Mouse (Mus musculus) frontal cortex, postnatal 10 days (tissue): ENCODE measurements around the gene Dlg5.
A peak's percentile ranks its signal among the peaks of the same experiment; 100 is the strongest.

ENCODE experiments used
- DNase-seq, 2 experiments: peaks; one replicate each; pipeline ENCODE4 v3.0.0; 2022; ENCODE audit warnings: low spot score in 2 of 2, mixed read lengths in 1 of 2

Gene Dlg5

GRCm38 (mm10) chr14:24190131-24190530 lies 55.6 kb downstream of the Dlg5 start:
- no peak for DNase-seq

GRCm38 (mm10) chr14:24189598-24189997 lies 56.1 kb downstream of the Dlg5 start:
- DNase-seq, result no peak

GRCm38 (mm10) chr14:24185514-24185913 lies 60.2 kb downstream of the Dlg5 start:
- DNase-seq, result no peak

- no peak for DNase-seq
These were observed 62.8 kb downstream of the Dlg5 start for GRCm38 (mm10) chr14:24182955-24183354.

- DNase-seq, result peak; percentile 61 to 77
These were observed 63.8 kb downstream of the Dlg5 start for GRCm38 (mm10) chr14:24181811-24182506.

- DNase-seq, result no peak
These were observed 66.2 kb downstream of the Dlg5 start for GRCm38 (mm10) chr14:24179466-24179991.

- no peak for DNase-seq
These were observed 69.1 kb downstream of the Dlg5 start for GRCm38 (mm10) chr14:24176609-24177008.

- DNase-seq, result no peak
These were observed 72.4 kb downstream of the Dlg5 start for GRCm38 (mm10) chr14:24173326-24173725.

GRCm38 (mm10) chr14:24171639-24172311 lies 73.9 kb downstream of the Dlg5 start:
- no peak for DNase-seq

GRCm38 (mm10) chr14:24166046-24166445 lies 79.7 kb downstream of the Dlg5 start:
- no peak for DNase-seq

- DNase-seq, result no peak
These were observed 80.9 kb downstream of the Dlg5 start for GRCm38 (mm10) chr14:24164721-24165367.

GRCm38 (mm10) chr14:24162856-24163255 lies 82.9 kb downstream of the Dlg5 start:
- DNase-seq, result no peak

GRCm38 (mm10) chr14:24148892-24149291 lies 96.8 kb downstream of the Dlg5 start:
- no peak for DNase-seq

- DNase-seq, result no peak
These were observed 100.9 kb downstream of the Dlg5 start for GRCm38 (mm10) chr14:24144821-24145220.

GRCm38 (mm10) chr14:24144421-24144820 lies 101.3 kb downstream of the Dlg5 start:
- no peak for DNase-seq

- no peak for DNase-seq
These were observed 102.7 kb downstream of the Dlg5 start for GRCm38 (mm10) chr14:24142926-24143430.

- no peak for DNase-seq
These were observed 104.0 kb downstream of the Dlg5 start for GRCm38 (mm10) chr14:24141727-24142126.

GRCm38 (mm10) chr14:24140297-24140812 lies 105.4 kb downstream of the Dlg5 start:
- no peak for DNase-seq

- no peak for DNase-seq
These were observed 108.8 kb downstream of the Dlg5 start for GRCm38 (mm10) chr14:24136908-24137307.

- no peak for DNase-seq
These were observed 111.0 kb downstream of the Dlg5 start for GRCm38 (mm10) chr14:24134623-24135290.

- DNase-seq, result no peak
These were observed 111.9 kb downstream of the Dlg5 start for GRCm38 (mm10) chr14:24133801-24134200.

GRCm38 (mm10) chr14:24132092-24132491 lies 113.6 kb downstream of the Dlg5 start:
- DNase-seq, result no peak
